Comparison of ENCODE assay signal across 29 mouse cellular contexts in genomic region chr1:44140232-44140631, GRCm38 (mm10).
"Had no signal": no experiment of that assay in that cellular context is flagged by ENCODE, and none has a peak within 500 bp of the region (broad histone marks: within the 10 kb centered on the region; RNA-seq: fewer than 3 reads in every experiment).

No protein-coding gene starts in this region.

- H3K4me1 ChIP-seq: heart, embryonic 12.5 days; heart, embryonic 13.5 days; heart, embryonic 15.5 days; hindbrain, embryonic 10.5 days; hindbrain, embryonic 12.5 days; hindbrain, embryonic 13.5 days; hindbrain, embryonic 15.5 days; intestine, embryonic 15.5 days; kidney, embryonic 15.5 days had no signal

- DNase-seq: heart, postnatal 10 days; heart, postnatal 14 days; heart, postnatal 36 days; heart, postnatal 4 days; kidney, adult 11 months; kidney, adult 18-20 months; kidney, adult 2 months; kidney, adult 8-10 months; kidney, adult 9 months; kidney, postnatal 10 days; kidney, postnatal 14 days; kidney, postnatal 25 days; kidney, postnatal 36 days; layer of hippocampus, adult 9-11 months; layer of hippocampus, postnatal 36 days had no signal

- H3K27ac ChIP-seq: heart, embryonic 13.5 days; heart, embryonic 15.5 days; hindbrain, embryonic 10.5 days; hindbrain, embryonic 12.5 days; hindbrain, embryonic 13.5 days; hindbrain, embryonic 14.5 days; hindbrain, embryonic 15.5 days; hindbrain, postnatal 0 days; intestine, embryonic 15.5 days; kidney, embryonic 15.5 days; kidney, postnatal 0 days; layer of hippocampus, adult 2 months; left cerebral cortex, adult 2 months had no signal

- H3K4me3 ChIP-seq: heart, embryonic 12.5 days; heart, embryonic 13.5 days; heart, embryonic 15.5 days; hindbrain, embryonic 10.5 days; hindbrain, embryonic 12.5 days; hindbrain, embryonic 13.5 days; hindbrain, embryonic 15.5 days; intestine, embryonic 15.5 days; kidney, embryonic 15.5 days; layer of hippocampus, adult 2 months; left cerebral cortex, adult 2 months had no signal

- H3K27me3 ChIP-seq: heart, embryonic 12.5 days; heart, embryonic 13.5 days; heart, embryonic 15.5 days; hindbrain, embryonic 12.5 days; hindbrain, embryonic 13.5 days; hindbrain, embryonic 15.5 days; intestine, embryonic 15.5 days; kidney, embryonic 15.5 days had no signal

- H3K9ac ChIP-seq: heart, embryonic 12.5 days; heart, embryonic 13.5 days; heart, embryonic 15.5 days; hindbrain, embryonic 12.5 days; hindbrain, embryonic 13.5 days; hindbrain, embryonic 14.5 days; hindbrain, embryonic 15.5 days; intestine, embryonic 15.5 days; kidney, embryonic 15.5 days had no signal

- H3K9me3 ChIP-seq: heart, embryonic 12.5 days; heart, embryonic 13.5 days; heart, embryonic 15.5 days; hindbrain, embryonic 10.5 days; hindbrain, embryonic 12.5 days; hindbrain, embryonic 13.5 days; hindbrain, embryonic 15.5 days; intestine, embryonic 15.5 days; kidney, embryonic 15.5 days had no signal
